Mouse (Mus musculus) kidney, postnatal 14 days (tissue): Measurements from ENCODE around the gene Mapkap1.

Experiments
- DNase-seq: peaks from one replicate; pipeline ENCODE4 v3.0.0; 2022; ENCODE audit warnings: mixed read lengths

Gene Mapkap1

GRCm38 (mm10) chr2:34592361-34592960, 185.9 kb downstream of the Mapkap1 start:
- no peak for DNase-seq

GRCm38 (mm10) chr2:34594001-34594400, 187.4 kb downstream of the Mapkap1 start:
- no peak for DNase-seq

- no peak for DNase-seq
These were observed 193.2 kb downstream of the Mapkap1 start for GRCm38 (mm10) chr2:34599606-34600255.

- no peak for DNase-seq
These were observed 194.2 kb downstream of the Mapkap1 start for GRCm38 (mm10) chr2:34600734-34601133.

GRCm38 (mm10) chr2:34602111-34602541, 195.6 kb downstream of the Mapkap1 start:
- DNase-seq = no peak

GRCm38 (mm10) chr2:34602896-34603295, 196.3 kb downstream of the Mapkap1 start:
- no peak for DNase-seq

GRCm38 (mm10) chr2:34603653-34604214, 197.2 kb downstream of the Mapkap1 start:
- no peak for DNase-seq

GRCm38 (mm10) chr2:34605040-34605439, 198.5 kb downstream of the Mapkap1 start:
- DNase-seq = no peak

- DNase-seq = no peak
These were observed 202.3 kb downstream of the Mapkap1 start for GRCm38 (mm10) chr2:34608917-34609316.

GRCm38 (mm10) chr2:34609516-34609915, 202.9 kb downstream of the Mapkap1 start:
- DNase-seq = no peak

GRCm38 (mm10) chr2:34620778-34621415, 214.3 kb downstream of the Mapkap1 start:
- no peak for DNase-seq

- DNase-seq = peak; percentile 32
These were observed 214.9 kb downstream of the Mapkap1 start for GRCm38 (mm10) chr2:34621485-34621884.

GRCm38 (mm10) chr2:34622518-34622917, 215.9 kb downstream of the Mapkap1 start:
- DNase-seq = no peak

GRCm38 (mm10) chr2:34623181-34623580, 216.6 kb downstream of the Mapkap1 start:
- DNase-seq = no peak

- no peak for DNase-seq
These were observed 217.5 kb downstream of the Mapkap1 start for GRCm38 (mm10) chr2:34624076-34624475.

- no peak for DNase-seq
These were observed 221.0 kb downstream of the Mapkap1 start for GRCm38 (mm10) chr2:34627328-34628226.

- DNase-seq = no peak
These were observed 222.5 kb downstream of the Mapkap1 start for GRCm38 (mm10) chr2:34628903-34629540.

- no peak for DNase-seq
These were observed 223.2 kb downstream of the Mapkap1 start for GRCm38 (mm10) chr2:34629758-34630157.

GRCm38 (mm10) chr2:34630445-34630844, 223.9 kb downstream of the Mapkap1 start:
- no peak for DNase-seq

- DNase-seq = peak; percentile 44
These were observed 225.5 kb downstream of the Mapkap1 start for GRCm38 (mm10) chr2:34632051-34632450.

GRCm38 (mm10) chr2:34635249-34636165, 228.9 kb downstream of the Mapkap1 start:
- no peak for DNase-seq
